Mouse (Mus musculus) NIH3T3 (cell line): ENCODE measurements around the gene St6galnac4.
A peak's percentile ranks its signal among the peaks of the same experiment; 100 is the strongest.

Experiments
- DNase-seq: peaks from one replicate; pipeline ENCODE4 v3.0.0-alpha.2; 2012; ENCODE audit warnings: low read depth

St6galnac4 gene

GRCm38 (mm10) chr2:32601417-32602065 is 14.6 kb downstream of the St6galnac4 start:
- peak; percentile 73 for DNase-seq

- DNase-seq = peak; percentile 86
Measured at GRCm38 (mm10) chr2:32602600-32603054, 15.7 kb downstream of the St6galnac4 start.

DNA sequence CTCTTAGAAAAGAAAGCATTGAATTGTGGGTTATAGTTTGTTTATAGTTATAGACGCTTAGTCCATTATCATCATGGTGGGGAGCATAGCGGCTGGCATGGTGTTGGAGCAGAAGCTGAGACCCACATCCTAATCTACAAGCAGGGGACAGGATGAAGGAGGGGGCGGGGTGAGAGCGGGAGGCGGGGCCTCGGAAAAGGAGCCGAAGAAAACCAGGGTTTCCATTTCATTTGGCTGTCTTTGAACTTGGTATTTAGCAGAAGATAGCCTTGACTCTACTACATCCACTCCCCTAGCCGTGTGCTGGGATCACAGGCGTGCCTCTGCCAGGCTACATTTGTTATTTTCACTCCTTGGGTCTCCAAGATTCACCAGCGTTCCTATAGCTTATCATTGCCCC is 17.7 kb downstream of the St6galnac4 start:
- no peak for DNase-seq

DNA sequence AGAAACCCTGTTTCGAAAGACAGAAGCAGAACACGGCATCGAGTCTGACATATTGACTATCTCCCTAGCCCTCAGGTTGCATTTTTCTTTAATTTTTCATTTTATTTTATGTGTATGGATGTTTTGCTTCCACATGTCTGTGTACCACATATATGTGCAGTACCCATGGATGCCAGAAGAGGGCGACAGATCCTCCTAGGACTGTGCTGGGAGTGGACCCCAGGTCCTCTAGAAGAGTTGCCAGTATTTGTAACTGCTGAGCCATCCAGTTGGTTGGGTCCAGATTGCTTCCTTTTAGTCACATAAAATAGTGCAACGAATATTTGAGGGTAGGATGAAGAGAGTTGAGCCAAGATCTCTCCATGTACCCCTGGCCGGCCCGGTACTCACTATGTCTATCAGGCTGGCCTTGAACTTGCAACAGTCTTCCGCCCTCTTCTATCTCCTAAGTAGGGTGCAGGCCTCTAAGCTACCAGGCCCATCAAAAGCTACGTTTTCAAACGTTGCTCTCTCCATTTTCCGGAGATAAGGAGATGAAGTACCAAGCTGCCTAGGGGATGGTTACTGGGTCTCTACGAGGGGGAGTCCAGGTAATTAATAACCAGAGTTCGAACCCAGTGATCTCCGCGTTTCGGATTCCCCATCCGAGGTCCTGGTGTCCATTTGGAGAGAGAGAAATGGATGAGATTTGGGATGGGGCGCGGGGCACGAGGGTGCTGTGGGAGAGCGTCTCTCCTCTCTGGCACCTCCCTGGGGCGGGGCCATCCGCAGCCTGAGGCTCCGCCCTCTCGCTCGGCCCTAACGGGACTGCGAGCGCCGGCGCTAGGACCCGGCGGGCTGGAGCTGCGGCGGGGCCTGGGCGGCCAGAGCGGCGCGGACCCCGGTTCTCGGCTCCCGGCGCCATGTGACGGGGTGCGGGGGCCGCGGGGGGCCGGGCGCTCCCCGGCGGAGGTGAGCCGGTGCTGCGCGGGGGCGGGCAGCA is 19.6 kb downstream of the St6galnac4 start:
- peak; percentile 94 for DNase-seq

- DNase-seq = peak; percentile 71
Measured at GRCm38 (mm10) chr2:32607262-32607947, 20.5 kb downstream of the St6galnac4 start.

GRCm38 (mm10) chr2:32608141-32608777 is 21.4 kb downstream of the St6galnac4 start:
- peak; percentile 79 for DNase-seq

- no peak for DNase-seq
Measured at GRCm38 (mm10) chr2:32608778-32609435, 22.0 kb downstream of the St6galnac4 start.

DNA sequence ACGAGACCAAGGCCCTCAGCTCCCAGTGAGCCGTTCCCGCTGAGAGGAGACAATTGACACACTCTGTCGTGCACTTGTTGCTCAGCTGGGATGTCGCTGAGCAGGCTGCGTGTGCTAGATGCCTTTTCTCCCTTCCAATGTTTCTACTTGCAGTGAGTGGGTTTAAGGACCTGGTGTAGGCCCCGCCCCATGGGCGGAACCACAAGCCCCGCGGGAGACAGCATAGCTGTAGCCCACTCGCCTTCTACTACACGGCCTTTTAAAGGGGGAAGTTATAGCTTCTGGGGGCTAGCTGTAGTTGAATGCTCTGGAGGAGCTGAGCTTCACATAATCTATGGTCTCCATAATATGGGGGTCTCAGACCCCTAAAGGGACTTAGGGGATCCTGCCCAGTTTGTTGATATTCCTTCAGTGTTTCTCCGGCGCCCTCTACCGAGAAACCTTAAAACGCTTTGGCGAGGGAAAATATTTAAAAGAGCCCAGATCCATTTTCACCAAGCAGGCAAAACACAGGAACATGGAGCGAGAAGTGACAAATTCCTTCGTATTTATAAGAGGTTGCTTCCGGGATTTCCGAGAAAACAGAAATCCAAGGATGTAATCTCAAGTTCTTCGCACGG is 23.8 kb downstream of the St6galnac4 start:
- peak; percentile 40 for DNase-seq

- no peak for DNase-seq
Measured at GRCm38 (mm10) chr2:32612274-32612673, 25.4 kb downstream of the St6galnac4 start.

DNA sequence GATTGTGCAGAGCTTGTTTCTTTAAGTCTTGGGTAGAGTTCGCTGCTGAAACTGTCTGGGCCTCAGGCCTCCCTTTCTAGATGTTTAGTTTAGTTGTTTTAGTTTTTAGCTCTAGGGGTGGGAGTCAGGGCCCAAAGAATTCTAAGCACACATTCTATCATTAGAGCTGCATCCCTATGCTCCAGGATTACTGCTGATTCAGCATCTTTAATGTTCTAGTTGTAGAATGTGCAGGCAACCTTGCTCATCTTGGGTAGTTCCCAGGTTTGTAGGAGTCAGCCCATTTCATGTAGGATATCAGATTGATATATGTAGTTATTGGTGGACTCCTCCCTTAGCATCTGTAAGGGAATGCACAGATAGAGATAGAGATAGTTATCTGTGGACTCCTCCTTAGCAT is 30.2 kb downstream of the St6galnac4 start:
- no peak for DNase-seq

DNA sequence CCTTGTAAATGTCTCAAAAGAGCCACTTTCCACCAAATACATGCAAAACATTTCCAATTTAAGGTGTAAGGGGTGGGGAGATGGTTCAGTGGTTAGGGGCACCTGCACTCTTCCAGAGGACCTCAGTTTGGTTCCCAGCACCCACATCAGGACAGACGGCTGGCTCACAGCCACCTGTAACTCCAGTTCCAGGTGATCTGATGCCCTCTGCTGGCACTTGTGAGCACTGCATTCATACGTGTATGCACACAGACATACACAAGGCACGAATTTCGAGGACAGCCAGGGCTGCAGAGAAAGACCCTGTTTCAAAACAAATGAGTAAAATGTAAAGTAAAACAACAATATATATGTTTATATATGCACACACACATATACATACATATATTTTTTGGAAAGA is 30.7 kb downstream of the St6galnac4 start:
- DNase-seq = peak; percentile 56

GRCm38 (mm10) chr2:32618051-32618450 is 31.2 kb downstream of the St6galnac4 start:
- no peak for DNase-seq

- peak; percentile 72 for DNase-seq
Measured at GRCm38 (mm10) chr2:32620682-32621516, 34.0 kb downstream of the St6galnac4 start.

DNA sequence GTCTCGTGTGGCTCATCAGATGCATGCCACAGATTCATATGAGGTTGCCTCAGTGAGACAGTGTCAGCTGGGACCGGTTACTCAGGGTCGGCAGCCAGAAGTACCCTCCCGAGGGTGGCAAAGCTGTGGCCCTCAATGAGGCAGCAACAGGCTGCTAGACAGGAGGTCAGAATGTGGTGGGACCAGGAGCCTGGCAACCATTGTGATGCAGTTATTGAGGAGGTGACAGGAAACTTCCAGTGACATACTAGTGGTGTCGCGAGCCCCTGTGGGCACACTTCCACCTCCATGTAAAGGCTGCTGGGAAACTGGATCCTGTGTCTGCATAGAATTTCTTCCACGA is 34.6 kb downstream of the St6galnac4 start, which contains the start of gene Ak1:
TSS of gene Ak1 (plus strand) at position 242 of the 343 bp plus-strand sequence.
- no peak for DNase-seq

- no peak for DNase-seq
Measured at GRCm38 (mm10) chr2:32624111-32624748, 37.3 kb downstream of the St6galnac4 start.

- DNase-seq = peak; percentile 74
Measured at GRCm38 (mm10) chr2:32625212-32625872, 38.4 kb downstream of the St6galnac4 start.

DNA sequence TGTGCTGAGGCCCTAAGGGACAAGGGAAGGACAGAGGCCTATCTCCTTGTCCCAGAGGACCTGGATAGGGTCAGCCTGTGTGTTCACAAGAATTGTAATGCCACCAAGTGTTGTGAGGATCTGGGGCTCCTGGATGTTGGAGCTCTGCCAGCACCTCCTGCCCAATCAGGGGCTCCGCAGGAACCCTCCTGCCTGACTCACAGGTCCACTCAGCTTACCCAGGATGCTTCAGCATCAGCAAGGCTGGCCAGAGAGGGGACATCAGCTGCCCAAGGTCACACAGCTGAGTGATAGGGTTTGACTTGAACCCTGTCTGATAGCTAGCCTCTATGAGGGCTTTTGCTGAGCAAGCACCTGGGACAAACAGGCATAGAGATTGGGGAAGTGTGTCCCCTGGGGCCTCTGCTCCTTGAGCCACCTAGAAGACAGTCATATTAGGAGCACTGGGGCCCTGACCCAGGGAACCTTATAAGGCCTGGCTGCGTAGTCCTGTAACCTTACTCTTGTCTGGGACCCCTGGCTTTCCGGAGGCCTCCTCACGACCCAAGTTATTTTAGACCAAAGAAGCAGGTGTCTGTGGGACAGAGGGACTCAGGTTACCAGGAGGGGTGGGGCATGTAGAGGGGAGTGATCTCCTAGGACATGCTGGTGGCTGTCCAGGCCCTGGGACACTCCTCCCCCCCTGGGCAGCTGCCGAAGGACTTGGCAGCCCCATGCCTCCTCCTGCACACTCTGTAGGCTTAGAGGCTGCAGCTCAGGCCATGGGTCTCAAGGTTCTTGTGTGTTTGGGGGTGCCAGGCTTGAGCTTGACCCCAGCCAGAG is 39.2 kb downstream of the St6galnac4 start:
- DNase-seq = peak; percentile 57
